Mouse (Mus musculus) Muller cell, postnatal 12 days (primary cell): ENCODE measurements around the gene Dnah2.

ENCODE experiments used
- DNase-seq: peaks from one replicate; pipeline ENCODE4 v3.0.0-alpha.2; 2015; ENCODE audit errors: inconsistent ontology term

Dnah2 gene

DNA sequence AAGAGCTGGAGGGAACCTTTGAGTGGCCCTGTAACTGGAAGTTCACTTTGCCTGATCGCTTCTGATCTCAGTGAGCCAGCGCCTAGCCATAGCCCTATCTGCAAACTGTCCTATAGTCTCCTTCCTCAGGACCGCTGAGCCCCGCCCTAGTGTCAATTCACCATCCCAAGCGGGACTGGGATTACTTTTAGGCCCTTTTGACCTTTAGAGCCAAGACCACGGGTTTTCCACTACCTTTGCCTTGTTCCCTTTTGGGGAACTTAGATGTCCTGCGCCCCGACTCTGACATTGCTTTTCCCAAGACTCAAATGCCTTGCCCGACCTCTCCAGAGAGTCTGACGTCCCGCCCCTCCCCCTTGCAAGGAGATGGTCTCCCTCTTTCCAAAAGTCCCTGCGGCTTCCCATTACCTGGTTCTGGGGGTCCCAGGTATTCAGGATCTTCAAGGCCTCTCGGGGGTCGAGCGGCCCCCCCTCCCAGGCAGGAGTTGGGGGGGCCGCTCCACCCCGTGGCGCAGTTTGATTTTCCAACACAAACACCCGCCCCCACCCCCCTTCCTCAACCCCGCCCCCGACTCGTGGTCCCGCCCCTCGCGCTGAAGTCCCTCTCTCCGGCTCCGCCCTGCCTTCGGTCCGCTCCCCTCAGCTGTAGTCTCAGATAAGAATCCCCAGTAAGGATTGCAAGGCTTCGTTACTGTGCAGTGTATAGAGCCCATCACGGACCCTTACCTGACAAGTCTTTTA is 128.9 kb downstream of the Dnah2 start:
- DNase-seq: peak; percentile 70

DNA sequence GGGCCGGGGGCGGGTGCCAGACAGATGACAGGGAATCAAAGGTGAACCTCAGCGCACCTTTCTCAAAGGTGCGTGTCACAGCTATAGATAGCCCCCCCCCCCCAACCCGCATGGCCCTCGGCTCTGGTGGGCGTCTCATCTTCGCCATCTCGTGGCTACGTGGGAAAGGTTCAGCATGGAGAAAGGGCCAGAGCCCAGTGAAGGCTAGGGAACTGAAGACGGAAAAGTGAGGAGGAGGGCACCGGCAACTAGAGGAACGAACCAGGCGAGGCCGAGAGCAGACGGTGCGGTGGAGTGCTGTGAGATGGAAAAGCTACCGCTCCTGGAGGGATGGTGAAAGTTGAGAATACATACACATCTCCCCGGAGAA is 129.5 kb downstream of the Dnah2 start:
- peak; percentile 64 for DNase-seq

DNA sequence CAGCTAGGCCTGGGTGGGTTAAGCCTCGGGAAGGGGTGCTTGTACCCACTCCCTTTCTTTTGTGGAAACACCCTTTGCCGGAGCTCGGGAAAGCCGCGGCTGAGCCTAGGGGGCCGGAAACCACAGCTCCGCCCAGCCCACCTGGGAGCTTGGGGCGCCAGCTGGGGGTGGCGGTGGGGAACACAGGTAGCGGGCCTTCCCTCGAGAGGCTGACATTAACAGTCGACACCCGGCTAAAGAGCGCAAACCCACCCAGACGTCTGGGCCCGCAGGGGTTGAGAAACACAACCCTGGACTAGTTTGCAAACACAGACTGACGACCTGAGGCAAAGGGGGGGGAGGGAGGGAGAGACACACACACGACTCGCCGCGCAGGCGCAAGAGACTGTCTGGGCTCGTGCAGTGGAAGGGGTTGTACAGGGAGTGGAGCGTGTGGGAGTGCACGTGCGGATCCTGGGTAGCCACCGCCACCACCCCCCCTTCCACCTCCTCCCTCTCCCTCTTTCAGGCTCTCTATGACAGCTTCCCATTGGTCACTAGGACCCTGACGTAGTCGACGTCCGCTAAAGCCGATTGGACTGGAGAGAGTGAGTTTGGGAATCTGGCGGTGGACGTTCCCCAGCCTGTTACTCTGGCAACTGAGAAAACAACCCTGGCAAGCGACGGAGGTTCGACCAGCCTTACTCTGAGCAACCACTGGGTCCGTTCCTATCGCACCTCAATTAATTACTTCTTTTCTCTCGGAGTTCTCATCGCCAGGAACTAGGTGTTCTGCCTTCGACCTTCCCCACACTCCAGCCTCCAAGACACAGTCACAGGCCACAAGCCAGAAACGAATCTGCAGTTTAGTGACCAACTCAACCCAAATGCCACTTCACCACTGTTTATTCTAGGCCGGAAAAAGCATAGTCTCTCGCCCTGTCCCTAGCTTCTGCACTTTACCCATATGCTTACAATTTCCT is 130.1 kb downstream of the Dnah2 start:
- DNase-seq: peak; percentile 100

DNA sequence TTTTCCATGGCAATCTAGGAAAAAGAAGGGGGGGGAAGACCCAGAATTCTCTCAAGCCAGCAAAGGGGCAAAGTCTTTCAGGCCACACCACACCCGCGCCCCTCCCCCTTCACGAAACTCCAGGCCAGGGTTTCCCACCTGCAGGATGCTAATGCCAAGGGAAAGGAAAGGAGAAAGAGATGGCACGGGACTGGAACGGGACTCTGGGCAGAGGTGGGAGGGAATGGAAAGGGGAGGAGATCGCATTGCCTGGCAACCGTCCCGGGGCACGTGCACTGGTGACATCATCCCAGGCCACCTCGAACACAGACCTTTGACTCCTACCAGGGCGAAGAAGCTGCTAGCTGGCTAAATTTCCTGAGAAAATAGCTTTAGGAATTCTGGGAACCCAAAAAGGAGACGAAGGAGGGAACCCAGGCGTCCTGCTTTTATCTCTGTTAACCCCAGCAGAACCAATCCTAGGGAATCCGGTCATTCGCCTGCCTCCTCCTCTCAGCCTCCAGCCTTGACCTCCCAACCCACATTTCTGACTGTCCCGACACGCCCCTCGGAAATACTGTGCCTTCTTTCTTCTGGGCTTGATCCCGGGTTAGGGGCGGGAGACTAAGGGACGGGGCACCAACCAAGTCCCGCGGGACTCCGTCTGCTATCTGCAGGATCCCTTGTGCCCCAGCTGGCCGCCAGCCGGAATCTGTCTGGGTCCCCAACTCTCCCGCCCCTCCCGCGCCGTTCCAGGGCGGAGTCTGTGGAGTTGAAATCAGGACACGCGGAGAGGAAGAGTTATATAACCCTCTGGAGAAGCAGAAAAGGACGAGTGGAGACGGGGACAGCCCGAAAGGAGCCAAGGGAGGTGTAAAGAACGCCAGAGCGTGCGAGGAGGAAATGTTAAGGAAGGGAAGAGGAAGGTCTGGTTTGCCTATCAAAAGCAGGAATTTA is 131.2 kb downstream of the Dnah2 start:
- peak; percentile 100 for DNase-seq

DNA sequence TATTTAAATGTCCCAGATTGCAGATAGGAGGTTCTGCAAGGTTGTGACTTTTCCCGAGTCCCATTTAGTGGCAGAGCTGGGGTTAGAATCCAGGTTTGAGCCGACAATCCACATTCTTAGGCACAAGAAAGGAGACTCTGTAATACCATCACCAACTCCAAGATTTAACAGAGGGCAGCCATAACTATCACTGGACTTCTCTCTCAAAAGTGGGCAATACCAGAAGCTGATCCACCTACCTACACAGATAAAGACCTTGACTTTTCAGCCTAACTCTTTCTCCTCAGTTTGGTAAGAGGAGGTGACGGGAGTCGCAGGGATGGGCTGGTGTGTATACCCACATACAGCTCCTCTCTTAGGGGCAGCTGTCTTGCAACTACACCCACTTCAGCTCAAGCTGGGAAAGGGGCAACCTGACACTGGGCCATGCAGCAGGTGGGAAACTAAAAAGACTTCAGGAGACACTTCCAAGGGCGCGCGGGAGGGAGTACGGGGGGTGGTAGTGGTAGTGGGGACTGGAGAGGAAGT is 131.9 kb downstream of the Dnah2 start:
- DNase-seq: no peak

DNA sequence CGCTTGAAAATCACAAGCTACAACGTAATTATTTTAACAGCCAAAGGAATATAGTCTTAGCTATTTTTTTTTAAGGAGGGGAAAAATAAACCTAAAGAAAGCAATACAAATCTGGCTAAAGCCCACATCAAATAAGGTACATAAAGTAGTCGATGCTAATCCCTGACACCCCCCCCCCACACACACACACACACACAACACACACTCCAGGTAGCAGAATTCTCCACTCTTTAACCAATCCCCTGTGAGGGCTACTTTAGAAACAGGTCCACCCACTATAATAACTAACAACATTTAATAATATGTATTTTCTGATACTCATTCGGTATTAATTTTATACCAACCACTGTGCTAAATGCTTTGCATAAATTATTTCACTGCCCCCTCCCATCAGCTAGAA is 132.4 kb downstream of the Dnah2 start:
- no peak for DNase-seq

DNA sequence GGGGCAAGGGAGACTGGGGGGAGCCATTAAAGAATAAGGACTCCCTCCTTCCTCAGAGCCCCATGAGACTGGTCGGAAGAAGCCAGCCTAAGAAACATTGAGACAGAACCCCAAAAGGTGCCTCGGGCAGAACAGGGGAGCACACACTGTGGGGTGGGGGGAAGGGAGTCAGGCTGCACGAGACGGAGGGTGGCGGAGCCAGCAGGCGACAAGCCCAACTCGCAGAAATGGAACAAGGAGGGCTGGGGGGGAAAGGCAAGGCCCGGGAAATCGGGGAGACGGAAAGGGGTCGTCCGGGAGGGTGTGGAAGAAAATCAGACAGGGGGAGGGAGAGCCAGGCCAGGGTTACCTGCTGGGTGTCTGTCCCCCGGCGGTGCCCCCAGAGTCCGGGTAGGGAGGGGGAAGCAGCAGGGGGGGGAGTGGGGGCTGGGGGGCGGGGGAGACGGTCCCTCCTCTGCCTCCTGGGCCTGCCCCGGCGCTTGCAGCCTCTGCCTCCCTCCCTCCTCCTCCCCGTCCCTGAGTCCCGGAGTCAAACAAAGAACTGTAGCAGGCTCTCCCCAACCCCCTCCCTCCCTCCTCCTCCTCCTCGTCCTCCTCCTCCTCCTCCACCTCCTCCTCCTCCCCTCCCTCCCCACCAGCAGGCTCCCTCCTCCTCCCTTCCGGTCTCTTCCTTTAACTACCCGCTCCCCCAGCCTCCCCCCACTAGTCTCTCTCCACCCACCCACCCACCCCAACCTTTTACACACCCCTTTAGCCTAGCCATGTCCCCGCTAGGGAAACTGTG is 133.1 kb downstream of the Dnah2 start:
- peak; percentile 84 for DNase-seq

DNA sequence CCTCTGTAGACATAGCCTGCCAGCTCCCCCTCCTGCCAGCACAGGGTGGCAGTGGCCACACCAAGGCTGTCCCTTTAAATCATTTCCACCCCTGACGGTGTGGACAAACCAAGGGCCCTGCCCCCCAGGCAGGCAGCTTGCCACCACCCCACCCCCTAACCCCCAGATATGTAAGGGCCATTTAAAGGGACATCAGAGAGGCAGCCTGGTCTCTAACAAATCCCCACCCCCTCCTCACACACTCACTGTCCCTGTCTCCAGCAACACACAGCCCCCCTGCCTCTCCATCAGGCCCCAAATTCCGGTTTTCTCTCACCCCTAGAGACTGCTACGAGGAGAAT is 133.6 kb downstream of the Dnah2 start:
- peak; percentile 91 for DNase-seq

DNA sequence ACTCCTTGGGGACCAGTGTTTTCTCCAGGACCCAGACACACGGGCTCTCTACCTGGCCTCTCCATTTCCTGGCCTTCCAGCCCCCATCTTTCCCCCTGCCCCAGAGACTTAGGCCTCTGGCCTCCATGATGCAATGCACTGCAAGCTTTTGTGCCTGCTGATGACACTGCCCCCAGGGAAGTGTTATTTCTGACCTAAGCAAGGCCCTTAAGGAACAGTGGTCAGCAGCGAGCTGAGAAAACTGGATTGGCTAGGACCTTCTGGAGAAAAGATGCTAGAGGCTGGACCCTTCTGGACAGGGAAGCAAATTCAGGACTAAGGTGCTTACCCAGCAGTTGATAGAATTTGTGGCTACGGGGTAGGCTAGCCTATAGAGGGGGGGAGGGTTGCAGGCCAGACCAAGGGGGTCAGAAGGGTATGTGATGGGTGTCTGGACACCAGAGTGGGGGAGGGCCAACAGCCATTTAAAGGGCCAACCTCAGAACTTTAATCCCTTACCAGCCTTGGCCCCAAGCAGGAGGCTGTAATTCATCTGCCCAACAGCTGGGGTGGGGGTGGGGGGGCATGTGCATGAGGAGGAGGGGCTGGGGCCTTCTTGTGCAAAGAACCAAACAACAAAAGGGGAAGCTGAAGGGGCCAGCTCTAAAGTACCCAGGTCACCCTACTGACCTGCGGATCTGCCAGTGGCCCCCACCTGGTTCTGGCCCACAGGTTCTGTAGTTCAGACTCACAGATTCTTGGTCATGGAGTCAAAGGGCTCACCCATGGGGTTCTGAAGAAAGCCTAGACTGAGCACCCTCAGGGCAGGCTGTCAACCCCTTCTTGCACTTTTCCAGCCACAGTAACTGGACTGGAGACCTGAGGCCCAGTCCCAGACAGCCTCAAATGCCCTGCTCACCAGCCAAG is 134.2 kb downstream of the Dnah2 start:
- DNase-seq: no peak

DNA sequence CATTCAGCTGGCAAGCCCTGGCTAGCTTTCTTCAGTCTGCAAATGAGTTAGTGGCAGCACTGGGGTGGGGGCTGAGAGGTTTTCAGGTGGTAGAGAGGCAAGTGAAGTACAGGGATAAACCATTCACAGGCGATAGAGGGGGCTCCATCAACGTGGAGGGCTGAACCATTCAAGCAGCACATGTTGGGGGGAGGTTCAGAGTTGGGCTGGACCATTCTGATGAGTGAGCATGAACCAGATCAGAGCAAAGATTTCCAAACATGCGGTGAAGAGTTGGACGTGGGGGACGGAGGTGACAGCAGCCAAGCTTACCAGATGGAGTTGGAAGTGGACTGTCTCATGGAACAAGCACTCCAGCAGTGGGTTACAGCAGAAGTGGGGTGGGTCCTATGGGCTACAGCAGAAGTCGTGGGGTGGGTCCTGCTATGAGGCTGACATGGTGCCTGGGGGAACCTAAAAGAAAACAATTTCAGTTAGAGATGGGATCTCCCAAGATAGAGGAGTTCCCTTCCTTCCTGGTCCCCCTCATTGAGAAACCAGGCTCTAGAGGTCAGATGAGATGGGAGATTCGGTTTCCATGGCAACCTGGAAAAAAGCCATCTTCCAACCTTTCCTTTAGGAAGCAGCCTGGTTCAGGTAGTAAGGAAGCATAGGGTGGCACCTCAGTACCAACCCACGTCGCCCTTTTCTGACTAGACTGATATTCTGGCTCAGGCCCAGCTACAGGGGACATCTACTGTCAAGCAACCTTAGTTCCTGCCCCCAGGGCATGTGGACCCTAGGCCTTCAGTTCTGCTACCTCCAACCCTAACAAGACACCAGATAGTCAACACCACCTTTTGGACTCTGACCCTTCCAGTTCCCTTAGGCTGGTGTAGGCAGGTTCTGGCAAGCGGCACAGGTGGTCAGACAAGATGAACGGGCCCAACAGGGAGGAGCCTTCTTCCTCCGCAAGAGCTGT is 135.4 kb downstream of the Dnah2 start, which contains the start of gene Kdm6b:
Gene Kdm6b (minus strand): TSS at position 455 of the 961 bp plus-strand sequence.
- no peak for DNase-seq

DNA sequence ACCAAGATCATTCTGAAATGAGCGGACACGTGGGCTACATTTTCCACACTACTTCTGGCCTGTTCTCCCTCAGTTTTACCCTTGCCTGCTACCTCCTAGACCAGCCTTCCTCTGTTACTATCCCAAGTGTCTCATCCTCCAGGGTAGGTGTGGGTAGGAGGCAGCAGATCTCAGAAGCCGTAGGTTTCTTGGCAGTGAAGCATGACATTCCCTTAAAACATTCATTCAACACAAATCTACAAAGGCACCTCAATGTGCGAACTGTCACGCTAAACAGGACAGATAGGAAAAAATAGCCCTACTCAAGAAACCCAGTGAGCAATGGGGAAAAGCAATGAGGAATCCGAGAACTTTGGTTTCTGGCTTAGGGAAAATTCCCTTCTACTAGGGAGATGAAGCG is 136.4 kb downstream of the Dnah2 start:
- no peak for DNase-seq

DNA sequence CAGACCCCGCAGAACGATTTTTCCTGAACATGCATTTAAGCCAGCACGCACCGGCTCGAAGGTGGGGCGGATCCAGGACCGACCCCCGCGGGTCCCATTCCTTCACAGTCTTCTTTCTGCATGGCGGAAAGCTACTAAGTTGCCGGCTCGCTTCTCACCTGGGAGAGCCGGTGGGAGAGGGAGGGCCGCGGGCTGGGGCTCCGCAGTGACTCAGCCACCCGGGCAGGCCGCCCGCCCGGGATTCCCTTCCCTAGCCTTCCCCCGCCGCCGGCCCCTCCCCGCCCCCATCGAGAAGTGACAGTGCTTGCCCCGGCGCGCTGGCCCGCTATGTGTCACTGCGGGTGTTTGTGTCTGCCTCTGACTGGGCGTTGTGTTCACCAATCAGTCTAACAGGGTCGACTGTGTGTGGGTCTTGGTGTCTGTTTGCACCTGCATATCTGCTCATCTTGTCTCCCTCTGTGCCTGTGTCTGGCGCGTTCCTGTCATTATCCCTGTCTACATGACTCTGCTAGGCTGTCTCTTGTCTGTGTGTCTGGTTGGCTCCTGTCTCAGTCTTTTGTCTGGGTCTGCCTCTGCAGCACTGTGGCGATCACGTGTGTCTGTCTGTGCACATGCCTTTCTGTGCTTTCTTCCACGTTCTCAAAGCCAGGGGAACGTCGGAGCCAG is 137.2 kb downstream of the Dnah2 start:
- DNase-seq: peak; percentile 99

DNA sequence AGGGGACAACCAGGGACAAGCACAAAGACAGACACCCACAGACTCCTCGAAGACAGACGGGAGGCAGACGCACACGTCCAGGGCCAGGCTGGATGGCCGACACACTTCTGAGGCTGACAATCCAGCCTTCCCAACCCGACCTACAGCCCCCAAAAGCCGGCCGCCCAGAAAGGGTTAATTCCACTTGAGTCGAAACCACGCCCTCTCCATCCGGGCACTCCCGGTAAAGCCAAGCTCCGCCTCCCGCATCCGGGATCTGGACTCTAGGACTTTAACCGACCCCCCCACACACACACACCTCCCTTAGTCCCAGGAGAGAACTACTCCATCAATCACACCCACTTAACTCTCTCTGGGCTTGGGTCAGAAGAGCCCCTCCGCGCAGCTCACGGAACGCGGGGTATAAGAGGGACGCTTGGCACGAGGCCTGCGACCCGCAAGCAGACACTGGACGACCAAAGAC is 137.8 kb downstream of the Dnah2 start:
- DNase-seq: peak; percentile 97

DNA sequence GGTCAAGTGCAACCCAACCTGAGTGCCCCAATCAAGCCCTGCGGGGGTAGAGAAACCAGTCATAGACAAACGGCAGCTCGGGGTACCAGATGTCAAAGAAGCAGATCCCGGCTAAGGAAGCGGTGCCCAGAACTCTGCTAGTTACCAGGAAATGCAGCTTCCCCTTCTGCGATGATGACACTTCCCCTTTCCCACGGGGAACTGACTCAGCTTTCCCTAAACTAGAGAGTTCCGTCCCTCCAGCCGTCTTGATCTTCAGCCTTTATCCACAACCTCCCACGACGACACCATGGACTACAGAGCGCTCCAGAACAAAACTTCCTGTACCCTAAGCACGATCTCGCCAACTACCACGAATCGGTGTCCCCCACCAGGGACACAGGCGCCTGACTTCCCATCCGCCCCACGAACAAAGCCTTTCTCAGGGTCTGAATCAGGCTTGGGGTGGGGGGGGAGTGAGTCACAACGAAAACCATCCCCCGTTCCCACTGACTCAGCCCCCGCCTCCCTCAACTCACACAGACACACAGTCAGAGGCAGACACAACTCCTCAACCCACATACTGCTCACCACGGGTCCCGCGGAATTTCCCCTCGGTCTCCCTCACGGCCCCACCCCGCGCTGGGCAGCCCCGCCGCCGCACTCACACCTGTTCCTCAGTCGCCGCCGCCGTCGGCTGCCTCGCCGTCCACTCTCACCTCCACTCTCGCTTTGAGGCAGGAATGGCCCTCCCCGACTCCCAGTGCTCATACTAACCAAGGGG is 138.4 kb downstream of the Dnah2 start:
- DNase-seq: peak; percentile 96

DNA sequence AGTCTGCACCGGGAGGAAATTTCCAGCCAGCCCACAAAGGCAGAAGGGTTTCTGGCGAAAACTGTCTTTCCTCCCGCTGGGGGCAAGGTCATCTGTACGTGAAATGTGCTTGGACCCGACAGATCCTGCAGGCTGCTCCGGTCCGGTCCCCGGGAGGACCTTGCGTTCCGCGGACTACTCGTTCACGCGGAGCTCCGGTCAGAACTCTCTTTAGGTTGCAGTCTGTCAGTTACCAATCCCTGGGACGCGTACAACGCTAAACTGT is 138.9 kb downstream of the Dnah2 start:
- no peak for DNase-seq

DNA sequence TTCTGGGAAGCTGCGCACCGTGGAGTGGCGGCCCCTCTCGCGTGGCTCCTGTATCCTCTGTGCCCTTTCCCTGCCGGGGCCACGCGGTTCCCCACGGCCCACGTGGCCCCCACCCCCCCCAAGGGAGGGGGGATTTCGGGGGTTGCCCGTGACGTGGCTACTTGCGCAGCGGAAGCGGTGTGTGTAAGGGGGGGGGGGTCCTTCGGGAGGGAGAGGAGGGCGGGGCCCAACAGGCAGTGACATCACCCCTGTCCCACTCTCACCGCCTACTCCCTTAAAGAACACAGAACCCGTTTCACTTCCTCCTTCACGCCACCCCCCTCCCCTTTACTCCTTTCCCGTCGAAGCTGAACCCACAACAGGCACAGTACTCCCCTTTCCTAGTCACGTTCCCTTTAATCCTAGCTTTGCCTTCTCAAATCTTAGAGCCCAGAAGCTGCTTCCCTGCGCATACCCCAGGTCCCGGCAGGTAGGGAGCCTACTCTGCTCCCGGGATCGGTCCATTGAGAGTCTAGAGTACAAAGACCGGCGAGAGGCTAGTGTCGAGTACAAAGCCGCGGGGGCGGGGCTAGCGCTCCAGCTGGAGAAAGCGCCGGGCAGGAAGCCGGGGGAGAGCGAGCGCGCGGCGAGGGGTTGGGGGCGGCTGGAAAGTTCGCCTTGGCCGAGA is 139.4 kb downstream of the Dnah2 start:
- DNase-seq: peak; percentile 95
